Comparison of ENCODE assay signal across 8 mouse cellular contexts in genomic region chr13:110023031-110023430, GRCm38 (mm10).
DNase-seq lines count a peak whose midpoint lies in the region; ATAC-seq and TF ChIP-seq lines count a peak whose summit lies in the region.

No protein-coding gene starts in this region.

- no peak overlapping the region for H3K4me2 ChIP-seq in forebrain, embryonic 14.5 days (ENCODE audit: low read length)
- H3K4me2 ChIP-seq in forebrain, embryonic 11.5 days (ENCODE audit: low read depth, low read length, severe bottlenecking): no peak overlapping the region
- H3K4me2 ChIP-seq in lung, embryonic 14.5 days: no peak overlapping the region

- 85% methylated on average over 5 of the region's 5 CpGs for WGBS in forebrain, embryonic 14.5 days
- 83% methylated on average over 5 of the region's 5 CpGs for WGBS in forebrain, embryonic 11.5 days
- 83% methylated on average over 5 of the region's 5 CpGs for WGBS in lung, embryonic 14.5 days

- no peak for TF ChIP-seq POLR2A in bone marrow macrophage, adult 2 months (IDR thresholded peaks at IDR 0.05; ENCODE audit: borderline replicate concordance, low read depth, low read length)

- H3K9ac ChIP-seq in forebrain, embryonic 14.5 days (ENCODE audit: low read length): no peak overlapping the region
- H3K9ac ChIP-seq in forebrain, embryonic 11.5 days (ENCODE audit: low read length): no peak overlapping the region
- no peak overlapping the region for H3K9ac ChIP-seq in lung, embryonic 14.5 days

- H3K27ac ChIP-seq in forebrain, embryonic 14.5 days (ENCODE audit: low read depth, low read length): no peak overlapping the region
- no peak overlapping the region for H3K27ac ChIP-seq in forebrain, embryonic 11.5 days (ENCODE audit: low read depth, low read length)
- no peak overlapping the region for H3K27ac ChIP-seq in lung, embryonic 14.5 days (ENCODE audit: low read depth)
- no peak overlapping the region for H3K27ac ChIP-seq in bone marrow macrophage, adult 2 months (ENCODE audit: insufficient read depth, low read depth, low read length)

- DNase-seq in forebrain, embryonic 14.5 days (ENCODE audit: low spot score): peak; percentile 55
- DNase-seq in forebrain, embryonic 11.5 days (ENCODE audit: low spot score): no peak
- DNase-seq in lung, embryonic 14.5 days: peak; percentile 58
- no peak for DNase-seq in lung, postnatal 25 days (ENCODE audit: low spot score)
- DNase-seq in mesoderm, embryonic 11.5 days (ENCODE audit: low read depth, low spot score): peak; percentile 37
- DNase-seq in gastrocnemius, postnatal 14 days: no peak
- no peak for DNase-seq in yolk sac, embryonic 10.5 days (ENCODE audit: low spot score)

- H3K4me1 ChIP-seq in forebrain, embryonic 14.5 days (ENCODE audit: control insufficient read depth, insufficient read depth, low read length): peaks cover 12% of the 10 kb centered on the region
- H3K4me1 ChIP-seq in forebrain, embryonic 11.5 days (replicated peaks; ENCODE audit: control insufficient read depth, insufficient read depth, low read length): peaks cover 8% of the 10 kb centered on the region
- peaks cover 3% of the 10 kb centered on the region; the same call in 1 of the 2 replicates for H3K4me1 ChIP-seq in lung, embryonic 14.5 days (ENCODE audit: insufficient read depth)
- 0 out of 2 replicates have a peak, but pooled peaks cover 2% of the 10 kb centered on the region for H3K4me1 ChIP-seq in bone marrow macrophage, adult 2 months (ENCODE audit: control insufficient read depth, insufficient read depth, low read length)

- no peaks in the 10 kb centered on the region for H3K27me3 ChIP-seq in forebrain, embryonic 14.5 days (replicated peaks; ENCODE audit: control insufficient read depth, insufficient read depth, low read length)
- no peaks in the 10 kb centered on the region for H3K27me3 ChIP-seq in forebrain, embryonic 11.5 days (ENCODE audit: control insufficient read depth, insufficient read depth, low read length)
- H3K27me3 ChIP-seq in lung, embryonic 14.5 days (ENCODE audit: insufficient read depth, low read length): no peaks in the 10 kb centered on the region

- H3K4me3 ChIP-seq in forebrain, embryonic 14.5 days (ENCODE audit: low read depth, low read length): no peak overlapping the region
- no peak overlapping the region for H3K4me3 ChIP-seq in forebrain, embryonic 11.5 days (ENCODE audit: low read depth, low read length)
- no peak overlapping the region for H3K4me3 ChIP-seq in lung, embryonic 14.5 days (ENCODE audit: low read depth, low read length)
- no peak overlapping the region for H3K4me3 ChIP-seq in bone marrow macrophage, adult 2 months (ENCODE audit: insufficient read depth, low read length)

- intact Hi-C loops in gastrocnemius, postnatal 14 days (cut with DNase I; ENCODE audit: low total_unique reads): loop anchor here (5.0 kb wide), 1 partner anchor 246 kb away; no protein-coding TSS in a partner anchor

- H3K9me3 ChIP-seq in forebrain, embryonic 14.5 days (replicated peaks; ENCODE audit: control insufficient read depth, low read length): no peaks in the 10 kb centered on the region
- H3K9me3 ChIP-seq in forebrain, embryonic 11.5 days (ENCODE audit: control insufficient read depth, low read length): no peaks in the 10 kb centered on the region
- H3K9me3 ChIP-seq in lung, embryonic 14.5 days (ENCODE audit: low read depth, low read length): no peaks in the 10 kb centered on the region

- peak; percentile 72 for TF ChIP-seq CTCF in lung, embryonic 14.5 days (IDR thresholded peaks at IDR 0.05; ENCODE audit: low read depth)
- peak; percentile 36; the same call in 1 of the 2 replicates for TF ChIP-seq CTCF in bone marrow macrophage, adult 2 months (IDR thresholded peaks at IDR 0.05; ENCODE audit: low read depth, low read length)

- no peak for ATAC-seq in forebrain, embryonic 14.5 days
- ATAC-seq in forebrain, embryonic 11.5 days (replicated peaks; ENCODE audit: low FRiP score): no peak
- ATAC-seq in lung, embryonic 14.5 days (ENCODE audit: insufficient read depth): no peak

- H3K36me3 ChIP-seq in forebrain, embryonic 14.5 days (ENCODE audit: control insufficient read depth, insufficient read depth, low read length): no peaks in the 10 kb centered on the region
- no peaks in the 10 kb centered on the region for H3K36me3 ChIP-seq in forebrain, embryonic 11.5 days (ENCODE audit: control insufficient read depth, insufficient read depth, low read length)
- no peaks in the 10 kb centered on the region for H3K36me3 ChIP-seq in lung, embryonic 14.5 days (ENCODE audit: insufficient read depth)

Comparison
In these comparisons a context has a peak if more than half of its experiments do, and no peak if none do; other contexts are left out.
1. DNase-seq: peak in forebrain, embryonic 14.5 days (single experiment), lung, embryonic 14.5 days (single experiment) and mesoderm, embryonic 11.5 days (single experiment); none in forebrain, embryonic 11.5 days (single experiment), lung, postnatal 25 days (single experiment), gastrocnemius, postnatal 14 days (single experiment) and yolk sac, embryonic 10.5 days (single experiment).